Mouse (Mus musculus) kidney, adult 18-20 months (tissue): ENCODE data around the gene Ppp1r9a.

Experiments
- DNase-seq: peaks from one replicate; pipeline ENCODE4 v3.0.0; 2021

Ppp1r9a gene

DNA sequence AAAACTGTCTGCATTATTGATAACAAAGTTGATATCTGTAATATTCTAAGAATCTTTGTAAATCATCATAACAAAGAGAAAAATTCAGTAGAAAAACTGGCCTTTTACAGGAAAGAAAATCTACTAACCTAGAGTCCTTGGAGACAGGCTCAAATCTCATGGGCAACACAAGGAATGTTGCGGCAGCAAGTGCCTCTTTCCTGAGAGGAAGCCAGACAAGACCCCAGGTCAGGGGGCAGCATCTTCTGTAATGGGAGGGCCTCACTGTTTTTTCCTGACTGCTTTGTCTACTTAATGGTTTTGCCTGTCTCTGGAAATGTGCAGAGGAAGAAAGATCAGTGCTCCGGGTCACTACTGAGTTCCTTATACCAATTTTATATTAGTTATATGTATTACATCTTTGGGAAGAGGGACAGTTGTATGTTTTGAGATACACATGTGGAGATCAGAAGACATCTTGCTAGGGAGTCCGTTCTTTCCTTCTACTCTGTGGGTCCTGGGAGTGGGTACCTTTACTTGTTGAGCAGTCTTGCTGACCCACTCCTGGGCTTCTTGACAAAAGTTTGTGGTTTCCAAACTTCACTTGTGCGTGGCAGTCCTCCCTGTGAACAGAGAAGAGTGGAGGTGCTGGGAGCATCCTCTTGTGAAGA, 151.9 kb downstream of the Ppp1r9a start:
- DNase-seq: no peak

- no peak for DNase-seq
Observed at GRCm38 (mm10) chr6:5074736-5075135, 172.0 kb downstream of the Ppp1r9a start.

DNA sequence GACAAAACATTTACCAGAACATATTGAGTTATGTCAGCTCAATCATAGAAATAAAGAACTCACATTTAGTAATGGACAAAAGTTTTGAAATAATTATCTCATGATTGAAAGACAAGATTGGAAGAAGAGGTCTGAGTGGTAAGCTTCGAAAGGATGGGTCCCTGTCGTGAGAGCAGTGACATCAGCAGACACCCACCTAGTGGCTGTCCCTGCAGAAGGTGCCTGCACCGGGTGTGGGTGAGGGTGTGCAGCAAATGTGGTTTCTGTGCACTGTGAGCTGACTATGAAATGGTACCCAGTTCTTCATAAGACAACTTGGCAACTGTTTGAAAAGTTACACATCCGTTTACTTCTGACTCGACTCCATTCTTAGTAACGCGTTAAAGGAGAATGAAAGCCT, 173.0 kb downstream of the Ppp1r9a start:
- no peak for DNase-seq

DNA sequence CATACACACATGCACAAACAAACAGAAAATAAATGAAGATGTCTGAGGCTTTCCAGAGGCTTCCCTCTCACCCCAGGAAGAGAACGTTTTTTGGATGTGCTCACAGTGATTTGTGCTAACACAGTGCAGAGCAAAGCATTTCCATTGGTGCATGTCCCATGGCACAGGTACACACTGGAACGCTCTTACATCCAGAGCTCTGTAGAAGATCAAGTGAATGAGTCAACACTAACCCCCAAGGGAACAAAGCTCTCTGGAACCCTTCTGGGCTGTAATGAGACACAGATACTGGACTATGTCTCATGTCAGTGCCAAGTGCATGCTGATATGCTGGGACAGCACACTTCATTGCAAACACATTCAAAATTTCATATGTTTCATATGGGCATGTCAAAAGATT, 175.3 kb downstream of the Ppp1r9a start:
- no peak for DNase-seq

DNA sequence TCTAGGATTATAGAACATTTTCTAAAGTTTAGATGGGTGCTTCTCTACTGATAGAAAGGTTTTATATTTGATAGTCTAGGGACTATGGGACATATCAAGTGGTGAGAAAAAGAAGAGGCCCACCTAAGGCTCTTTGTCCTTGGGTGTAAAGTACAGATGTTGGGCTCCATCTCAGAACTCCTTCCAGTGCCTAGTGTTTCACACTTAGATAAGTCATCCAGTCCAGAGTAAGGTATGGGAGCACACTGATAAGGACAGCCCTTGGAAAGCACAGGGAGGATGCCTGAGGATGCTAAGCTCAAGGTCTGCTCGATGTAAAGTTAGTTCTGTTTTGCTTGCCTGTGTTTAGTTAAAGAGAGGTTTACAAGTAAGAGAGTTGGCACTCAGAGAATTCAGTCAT, 176.4 kb downstream of the Ppp1r9a start:
- DNase-seq: no peak

DNA sequence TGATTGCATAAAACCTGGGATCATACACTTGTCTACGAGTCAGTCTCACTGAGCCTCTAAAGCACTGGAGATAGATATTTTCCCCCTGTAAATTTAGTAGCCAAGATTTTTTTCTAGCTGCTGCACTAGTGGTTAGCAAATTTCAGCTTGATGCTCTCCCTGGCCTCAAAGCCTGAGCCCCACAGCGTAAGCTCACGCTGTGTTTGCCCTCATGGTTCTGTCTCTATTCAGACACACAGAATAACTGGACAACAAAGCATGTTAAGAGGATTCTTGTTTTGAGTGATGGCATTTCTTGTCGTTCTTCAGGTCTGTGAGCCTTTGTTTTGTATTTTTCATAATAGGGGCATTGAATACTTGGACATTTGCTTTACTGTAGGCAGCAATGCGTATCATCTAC, 177.4 kb downstream of the Ppp1r9a start:
- DNase-seq: no peak

DNA sequence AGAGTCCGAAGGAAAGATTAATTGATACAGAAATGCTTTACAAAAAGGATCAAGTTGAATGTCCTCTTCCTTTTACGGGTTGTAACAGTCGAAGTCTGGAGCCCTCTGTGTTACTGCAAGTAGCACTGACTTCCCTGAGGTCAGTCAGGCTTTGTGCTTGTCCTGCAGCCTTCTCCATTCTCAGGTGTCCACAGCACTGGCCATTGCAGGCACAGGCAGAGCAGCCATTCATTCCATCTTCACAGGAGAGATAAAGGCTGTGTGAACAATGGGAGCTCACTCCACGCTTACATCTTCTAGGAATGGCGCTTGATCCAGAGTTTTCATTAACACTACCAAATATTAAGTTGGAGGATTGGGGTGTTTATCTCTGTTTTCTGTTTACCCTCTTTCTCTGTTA, 177.8 kb downstream of the Ppp1r9a start:
- no peak for DNase-seq

- no peak for DNase-seq
Observed at GRCm38 (mm10) chr6:5081099-5081498, 178.4 kb downstream of the Ppp1r9a start.

GRCm38 (mm10) chr6:5082144-5082543, 179.4 kb downstream of the Ppp1r9a start:
- DNase-seq: no peak

- DNase-seq: no peak
Observed at GRCm38 (mm10) chr6:5082740-5083139, 180.0 kb downstream of the Ppp1r9a start.

- no peak for DNase-seq
Observed at GRCm38 (mm10) chr6:5083957-5084356, 181.2 kb downstream of the Ppp1r9a start.

- no peak for DNase-seq
Observed at GRCm38 (mm10) chr6:5091873-5092272, 189.2 kb downstream of the Ppp1r9a start.

DNA sequence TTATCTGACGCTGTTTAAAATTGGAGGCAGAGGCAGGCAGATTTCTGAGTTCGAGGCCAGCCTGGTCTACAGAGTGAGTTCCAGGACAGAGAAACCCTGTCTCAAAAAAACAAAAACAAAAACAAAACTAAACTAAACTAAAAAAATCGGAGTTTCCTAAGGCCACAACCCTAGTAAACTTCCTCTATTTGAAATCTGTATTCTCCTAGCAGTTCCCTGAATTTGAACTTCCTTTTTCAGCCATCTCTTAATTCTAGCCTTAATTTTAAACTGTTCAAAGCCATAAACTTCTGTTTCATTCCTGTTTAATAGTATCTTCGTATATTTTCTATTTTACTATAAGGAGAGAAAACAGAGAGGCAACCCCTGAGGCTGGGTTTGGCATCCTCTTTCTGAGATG, 190.1 kb downstream of the Ppp1r9a start:
- DNase-seq: no peak

DNA sequence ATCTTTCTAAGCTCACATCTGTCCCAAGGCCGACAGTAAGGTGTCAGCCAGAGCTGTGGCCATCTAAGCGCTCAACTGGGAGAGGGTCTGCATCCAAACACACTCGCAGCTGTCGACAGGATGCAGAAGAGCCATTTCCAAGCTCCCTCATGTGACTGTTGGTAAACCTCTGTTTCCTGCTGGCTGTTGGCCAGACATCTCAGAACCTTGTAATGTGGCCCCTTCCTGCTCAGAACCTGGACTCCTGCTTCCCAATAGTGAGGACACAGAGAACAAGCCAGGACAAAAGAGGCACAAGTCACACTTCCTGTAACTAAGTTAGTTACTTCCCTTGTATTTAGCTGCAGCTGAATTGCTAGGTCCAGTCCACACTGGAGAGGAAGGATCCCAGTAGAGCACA, 190.8 kb downstream of the Ppp1r9a start:
- DNase-seq: peak; percentile 65

- no peak for DNase-seq
Observed at GRCm38 (mm10) chr6:5095365-5095973, 192.8 kb downstream of the Ppp1r9a start.

GRCm38 (mm10) chr6:5097309-5097708, 194.6 kb downstream of the Ppp1r9a start:
- DNase-seq: no peak

DNA sequence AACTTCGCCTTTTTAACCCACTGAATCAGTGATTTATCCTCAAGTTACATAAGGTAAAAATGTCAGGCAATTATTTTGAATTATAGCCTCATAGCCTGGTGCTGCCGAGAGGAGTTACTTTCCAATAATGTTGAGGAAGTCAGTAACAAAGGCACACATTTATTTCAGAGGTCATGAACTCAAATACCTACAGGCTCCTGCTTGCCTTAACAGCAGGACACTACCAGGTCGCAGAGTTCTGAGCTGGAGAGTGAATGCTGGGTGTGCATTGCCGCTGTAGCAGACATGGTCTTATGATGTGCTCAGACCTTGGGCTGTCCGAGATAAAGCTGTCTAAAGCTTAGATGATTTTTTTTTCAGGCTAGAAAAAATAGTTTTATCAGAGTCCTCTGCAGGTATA, 196.6 kb downstream of the Ppp1r9a start:
- no peak for DNase-seq

- no peak for DNase-seq
Observed at GRCm38 (mm10) chr6:5099842-5100241, 197.1 kb downstream of the Ppp1r9a start.

GRCm38 (mm10) chr6:5100347-5100746, 197.6 kb downstream of the Ppp1r9a start:
- no peak for DNase-seq

- no peak for DNase-seq
Observed at GRCm38 (mm10) chr6:5102741-5103140, 200.0 kb downstream of the Ppp1r9a start.

GRCm38 (mm10) chr6:5103769-5104168, 201.1 kb downstream of the Ppp1r9a start:
- DNase-seq: no peak

GRCm38 (mm10) chr6:5104238-5104637, 201.5 kb downstream of the Ppp1r9a start:
- no peak for DNase-seq

GRCm38 (mm10) chr6:5108494-5108893, 205.8 kb downstream of the Ppp1r9a start:
- no peak for DNase-seq

DNA sequence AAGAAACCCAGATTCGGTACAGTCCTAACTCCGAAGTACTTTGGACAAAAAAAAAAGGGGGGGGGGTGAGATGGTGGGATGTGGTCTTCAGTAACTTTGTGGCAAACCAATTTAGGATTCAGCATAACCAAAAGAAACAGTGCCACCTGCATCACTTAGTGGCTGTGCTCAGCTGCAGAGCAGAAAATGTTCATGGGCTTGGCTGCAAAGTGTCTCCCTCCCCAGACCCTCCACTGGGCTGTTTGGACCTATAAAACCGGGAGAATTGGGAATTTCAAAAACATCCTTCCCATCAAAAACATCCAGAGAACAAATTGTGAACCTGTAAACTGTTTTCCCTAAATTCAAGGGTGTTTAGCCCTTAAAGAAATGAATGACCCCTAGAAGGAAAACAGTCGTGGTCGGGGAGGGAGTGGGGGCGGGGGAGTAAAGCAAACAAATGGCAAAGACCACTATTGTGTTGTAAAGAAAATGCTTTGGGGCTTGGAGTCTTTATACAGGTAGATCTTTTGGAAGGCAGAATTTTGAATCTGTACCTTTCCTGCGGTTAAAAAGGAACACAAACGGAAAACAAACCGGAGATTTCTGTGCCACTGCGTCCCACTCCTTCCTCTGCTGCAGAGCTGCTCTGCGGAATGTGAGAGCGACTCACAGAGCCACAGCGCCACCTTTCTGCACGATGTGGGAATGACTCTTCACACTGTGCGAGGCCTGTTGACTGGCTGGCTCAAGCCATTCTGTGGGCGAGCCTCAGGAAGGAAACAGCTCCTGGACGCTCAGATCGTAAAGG, 207.4 kb downstream of the Ppp1r9a start:
- DNase-seq: peak; percentile 88
